Mouse (Mus musculus) activated CD4-positive, CD25-positive, alpha-beta regulatory T cell, adult 4 months (primary cell): Measurements from ENCODE around the gene Sox18. TPM values are rescaled to one million over a fixed set of nuclear protein-coding genes. Genes with fewer than 3 reads are reported as not detected.

Source experiments
- ATAC-seq: one replicate; pipeline ENCODE4 v1.8.0; 2017
- polyA plus RNA-seq, 2 experiments: library from polyadenylated mRNA; unstranded; fragments of 100-300 nt; shearing (Covaris generic); gene quantifications; one replicate each; pipeline ENCODE4 v1.2.1; 2017

Sox18 gene
- polyA plus RNA-seq, 2 experiments from 2014 or later: not detected

DNA sequence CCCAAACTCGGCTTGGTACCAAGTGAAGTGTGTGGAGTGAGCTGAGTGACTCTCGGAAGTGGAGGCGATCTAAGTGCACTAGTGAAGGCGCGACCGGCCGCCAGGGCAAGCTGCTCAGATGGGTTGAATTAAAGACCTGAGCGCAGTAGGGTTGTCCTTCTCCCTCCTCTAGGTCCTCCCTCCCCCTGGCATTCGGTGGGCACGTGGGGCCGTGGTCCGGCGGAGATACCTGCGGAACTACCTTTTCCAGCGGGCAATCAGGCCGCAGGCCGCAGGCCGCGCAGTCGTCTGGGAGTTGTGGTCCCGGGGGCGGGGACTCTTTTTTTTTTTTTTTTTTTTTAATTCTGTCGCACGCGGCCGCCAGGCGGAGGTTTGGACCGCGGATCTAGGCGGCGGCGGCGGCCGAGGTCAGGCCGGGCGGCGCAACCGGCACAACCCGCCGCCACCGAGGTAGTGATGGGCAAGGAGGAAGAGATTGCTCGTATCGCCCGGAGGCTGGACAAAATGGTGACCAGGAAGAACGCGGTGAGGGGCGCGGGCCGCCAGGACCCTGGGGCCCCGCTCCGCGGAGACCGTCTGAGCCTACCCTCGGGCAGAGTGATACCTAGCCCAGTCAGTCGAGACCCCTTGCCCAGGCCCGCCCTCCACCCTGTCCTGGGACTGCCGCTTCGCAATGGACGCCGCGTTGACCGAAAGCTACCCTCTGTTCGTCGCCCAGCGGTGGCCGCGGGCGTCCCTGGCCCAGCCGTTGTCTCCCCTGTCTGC lies 8.7 kb upstream of the Sox18 start, which contains the start of gene Tcea2:
Gene Tcea2 (plus strand): TSS at position 360 of the 765 bp plus-strand sequence.
- ATAC-seq: peak; percentile 55

- peak; percentile 71 for ATAC-seq
These were observed 7.3 kb upstream of the Sox18 start for GRCm38 (mm10) chr2:181678780-181679179.

- no peak for ATAC-seq
These were observed 6.3 kb upstream of the Sox18 start for GRCm38 (mm10) chr2:181677755-181678098.

- no peak for ATAC-seq
These were observed 5.8 kb upstream of the Sox18 start for GRCm38 (mm10) chr2:181677096-181677754.

DNA sequence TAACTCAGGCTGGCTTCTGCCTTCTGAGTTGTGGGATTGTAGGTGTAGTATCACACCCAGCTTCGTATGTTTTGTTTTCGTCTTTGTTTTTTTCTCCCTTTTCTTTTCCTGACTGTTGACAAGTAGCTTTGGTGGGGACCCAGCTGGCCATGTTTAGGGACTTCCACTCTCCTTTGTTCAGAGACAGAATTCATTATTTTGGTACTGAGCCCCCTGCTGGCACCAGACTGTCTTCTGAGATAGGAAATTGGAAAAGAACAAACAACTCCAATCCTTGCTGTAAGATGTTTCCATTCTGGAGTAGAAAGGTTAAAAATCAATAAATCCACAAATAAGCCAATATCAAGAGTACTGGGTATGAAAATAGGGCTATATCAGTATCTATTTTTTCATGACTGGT lies 5.0 kb upstream of the Sox18 start:
- ATAC-seq: no peak

DNA sequence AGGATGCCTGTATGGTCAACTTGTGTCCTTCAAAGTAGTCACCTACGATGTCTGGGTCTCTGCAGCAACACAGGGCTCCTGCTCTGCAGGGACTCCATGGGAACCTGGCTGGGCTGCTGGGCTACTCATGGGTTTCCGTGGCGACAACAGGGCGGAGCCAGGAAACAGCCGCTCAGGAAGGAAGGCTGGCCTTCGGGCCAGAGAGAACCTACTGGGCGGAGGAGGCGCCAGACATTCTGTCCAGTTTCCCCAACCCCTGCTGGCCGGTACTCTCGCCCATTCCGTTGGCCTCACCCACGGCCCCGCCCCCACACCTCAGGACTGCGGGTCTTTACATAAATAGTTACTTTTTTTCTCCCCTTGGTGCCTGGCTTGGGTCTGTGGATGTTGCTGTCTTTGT lies 4.0 kb upstream of the Sox18 start:
- no peak for ATAC-seq

- no peak for ATAC-seq
These were observed 3.5 kb upstream of the Sox18 start for GRCm38 (mm10) chr2:181674934-181675333.

GRCm38 (mm10) chr2:181673501-181673900 lies 2.1 kb upstream of the Sox18 start:
- ATAC-seq: no peak

DNA sequence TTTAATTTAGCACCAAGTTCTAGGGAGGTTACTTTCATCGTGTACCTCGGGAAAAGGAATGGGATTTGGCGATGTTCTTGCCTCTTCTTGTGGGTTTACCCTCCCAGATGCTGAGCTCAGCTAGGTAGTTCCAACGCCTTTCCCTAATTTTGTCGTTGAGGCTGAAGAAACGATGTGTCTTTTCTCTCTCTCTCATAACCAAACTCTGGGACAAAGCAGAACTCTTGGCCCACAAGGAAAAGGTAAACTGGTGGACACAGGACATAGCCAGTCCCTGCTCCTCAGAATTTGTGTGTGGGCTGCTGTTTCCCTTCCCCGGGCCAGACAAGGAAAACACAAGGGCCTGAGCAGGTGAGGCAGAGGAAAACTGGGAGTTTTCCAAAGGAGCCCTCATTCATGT lies 544 bp upstream of the Sox18 start:
- no peak for ATAC-seq

DNA sequence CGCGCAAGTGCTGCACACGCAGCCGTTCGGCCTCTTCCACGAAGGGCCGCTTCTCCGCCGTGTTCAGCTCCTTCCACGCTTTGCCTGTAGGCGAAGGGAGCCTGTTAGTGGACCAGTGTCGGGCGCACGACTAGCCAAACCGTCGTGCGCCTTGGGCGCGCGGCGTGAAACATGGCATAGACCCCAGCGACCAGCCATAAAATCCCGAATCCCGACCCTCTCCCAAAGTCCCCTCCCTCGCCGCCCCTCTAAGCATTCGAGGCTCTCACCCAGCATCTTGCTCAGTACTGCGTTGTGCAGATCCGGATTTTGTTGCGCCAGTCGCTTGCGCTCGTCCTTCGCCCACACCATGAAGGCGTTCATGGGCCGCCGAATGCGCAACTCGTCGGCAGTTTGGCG lies 528 bp downstream of the Sox18 start:
- no peak for ATAC-seq

DNA sequence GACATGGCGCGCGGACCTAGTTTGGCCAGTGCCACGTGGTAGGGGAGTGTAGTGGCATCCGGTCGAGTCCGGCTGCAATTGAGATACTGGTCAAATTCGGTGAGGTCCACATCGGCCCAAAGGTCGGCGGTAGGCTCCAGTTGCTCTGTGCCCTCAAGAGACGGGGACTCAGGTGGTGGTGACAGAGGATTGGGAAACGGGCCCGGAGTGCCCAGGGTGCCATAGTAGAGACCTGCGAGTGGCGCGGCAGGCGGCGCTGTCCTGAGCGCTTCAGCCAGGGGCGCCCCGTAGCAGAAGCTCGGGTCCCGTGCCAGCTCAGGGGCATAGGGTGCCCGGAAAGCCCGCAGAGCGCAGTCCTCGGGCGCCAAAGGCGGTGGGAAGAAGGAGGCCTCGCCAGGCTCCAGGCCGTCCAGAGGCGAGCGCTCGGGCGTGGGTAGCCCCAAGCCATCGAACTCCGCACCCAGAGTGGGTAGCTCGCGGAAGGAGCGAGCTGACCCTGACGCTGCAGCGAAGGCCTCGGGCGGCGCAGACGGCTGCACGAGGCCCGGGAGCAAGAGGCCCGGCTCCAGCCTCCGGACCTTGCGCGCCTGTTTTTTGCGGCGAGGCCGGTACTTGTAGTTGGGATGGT lies 1.0 kb downstream of the Sox18 start:
- no peak for ATAC-seq

GRCm38 (mm10) chr2:181663298-181663630 lies 8.2 kb downstream of the Sox18 start:
- no peak for ATAC-seq

GRCm38 (mm10) chr2:181662620-181663297 lies 8.7 kb downstream of the Sox18 start:
- ATAC-seq: no peak

DNA sequence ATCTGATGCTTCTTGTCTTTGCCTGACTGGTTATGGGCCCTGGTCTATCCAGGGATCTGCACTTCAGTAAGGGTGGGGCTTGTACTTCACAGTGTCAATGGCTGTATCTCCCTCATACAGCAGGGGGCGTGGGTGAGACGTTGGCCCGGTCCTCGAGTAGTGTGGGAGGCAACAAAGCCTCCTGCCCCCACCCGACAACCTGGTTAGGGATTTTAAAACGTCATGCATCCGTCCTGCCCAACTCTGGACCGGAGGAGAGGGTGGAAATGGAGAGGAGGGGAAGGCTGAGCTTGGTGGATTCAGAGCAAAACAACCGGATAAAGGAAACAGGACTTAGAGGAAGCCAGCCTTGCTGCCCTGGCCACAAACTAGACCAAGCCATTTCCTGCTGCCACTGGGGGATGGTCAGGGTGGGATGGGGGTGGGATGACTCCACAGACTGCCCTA lies 11.8 kb downstream of the Sox18 start:
- peak; percentile 84 for ATAC-seq

- no peak for ATAC-seq
These were observed 12.4 kb downstream of the Sox18 start for GRCm38 (mm10) chr2:181658930-181659555.

GRCm38 (mm10) chr2:181658528-181658927 lies 12.9 kb downstream of the Sox18 start:
- no peak for ATAC-seq

DNA sequence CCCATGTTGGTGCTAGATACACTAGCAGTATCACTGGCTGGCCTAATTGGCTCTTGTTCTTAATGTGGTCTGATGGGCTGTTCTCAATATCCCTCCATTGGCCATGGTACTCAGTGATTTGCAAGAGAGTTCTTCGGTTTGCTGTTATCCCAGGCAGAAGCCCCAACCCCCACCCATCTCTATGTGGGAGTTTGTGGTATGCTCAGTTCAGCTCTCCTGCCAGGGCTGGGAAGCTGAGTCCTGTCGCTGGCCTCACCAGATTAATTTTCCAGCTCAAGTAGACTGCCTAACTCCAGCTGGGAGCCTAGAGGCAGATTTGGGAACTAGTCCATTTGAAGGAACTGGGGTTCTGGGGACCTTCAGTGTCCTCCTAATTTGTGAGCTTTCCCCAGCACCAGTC lies 14.0 kb downstream of the Sox18 start:
- no peak for ATAC-seq

GRCm38 (mm10) chr2:181656734-181657133 lies 14.7 kb downstream of the Sox18 start, which contains the start of gene Gm29797:
Gene Gm29797, plus strand, starts transcription at chr2:181657034.
- no peak for ATAC-seq

- ATAC-seq: no peak
These were observed 17.9 kb downstream of the Sox18 start for GRCm38 (mm10) chr2:181653523-181653922.

DNA sequence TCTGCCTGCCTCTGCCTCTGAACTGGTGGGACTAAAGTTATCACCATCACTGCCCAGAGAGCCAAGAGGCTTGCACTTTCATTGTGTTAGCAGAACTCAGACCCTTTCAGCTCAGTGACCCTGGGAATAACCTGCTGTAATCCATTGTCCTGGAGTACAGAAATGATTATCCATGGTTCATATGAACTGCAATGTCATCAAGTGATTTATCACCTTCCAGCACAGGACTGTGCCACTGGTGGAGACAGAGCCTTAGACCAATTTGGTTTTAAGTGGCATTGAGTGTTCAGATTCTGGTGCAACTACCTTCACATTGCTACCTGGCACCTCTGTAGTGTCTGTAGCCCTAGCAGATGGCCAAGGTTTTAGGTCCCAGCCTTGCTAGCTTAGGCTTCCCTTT lies 18.4 kb downstream of the Sox18 start:
- ATAC-seq: no peak

DNA sequence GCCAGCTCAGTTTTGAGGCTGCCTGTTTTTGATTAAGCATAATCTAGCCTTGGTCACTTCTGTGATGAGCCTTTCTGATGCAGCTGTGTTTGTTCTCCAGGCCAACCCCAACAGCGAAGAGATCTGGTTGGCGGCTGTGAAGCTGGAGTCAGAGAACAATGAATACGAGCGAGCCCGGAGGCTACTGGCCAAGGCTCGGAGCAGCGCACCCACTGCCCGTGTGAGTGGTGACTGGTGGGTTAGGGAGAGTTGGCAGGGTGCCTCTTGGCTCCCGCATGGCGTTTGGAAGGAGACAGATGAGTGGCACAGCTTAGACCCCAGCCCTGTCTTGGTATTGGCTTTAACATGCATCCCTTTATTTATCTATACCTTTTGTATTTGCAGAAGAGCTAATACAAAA lies 22.5 kb downstream of the Sox18 start:
- ATAC-seq: no peak

DNA sequence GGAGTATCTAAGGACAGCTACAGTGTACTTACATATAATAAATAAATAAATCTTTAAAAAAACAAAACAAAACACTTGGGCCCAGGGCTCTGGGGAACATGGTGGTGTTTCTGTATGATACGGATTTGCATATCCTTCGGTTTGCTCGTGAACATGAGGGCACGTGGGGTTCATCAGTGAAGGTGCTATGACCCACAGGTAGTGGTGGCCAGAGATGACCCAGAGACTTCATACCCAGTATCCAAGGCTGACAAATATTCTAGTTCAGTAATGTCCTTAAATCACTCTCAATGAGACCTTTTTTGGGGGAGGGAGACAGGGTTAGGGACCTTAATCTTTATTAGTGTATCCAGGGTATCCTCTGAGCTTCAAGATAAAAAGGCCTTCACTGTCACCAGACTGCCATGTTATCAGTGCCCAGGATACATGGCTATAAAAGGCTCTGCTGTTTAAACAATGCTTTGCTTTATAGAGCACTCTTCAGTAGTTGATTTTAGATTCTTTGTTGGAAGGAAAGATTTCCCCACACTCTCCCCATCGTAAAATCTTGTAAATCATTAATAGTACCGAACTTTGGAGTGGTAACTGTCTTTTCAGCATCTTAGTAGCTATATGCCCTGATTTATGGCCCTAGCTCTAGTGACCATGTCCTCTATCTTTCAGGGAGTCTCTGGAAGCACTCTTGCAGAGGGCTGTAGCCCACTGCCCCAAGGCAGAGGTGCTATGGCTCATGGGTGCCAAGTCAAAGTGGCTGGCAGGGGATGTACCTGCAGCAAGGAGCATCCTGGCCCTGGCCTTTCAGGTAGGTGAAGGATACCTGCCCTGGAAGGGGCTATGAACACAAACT lies 24.6 kb downstream of the Sox18 start:
- ATAC-seq: no peak
